Mouse (Mus musculus) erythroblast, embryonic 14.5 days (primary cell): ENCODE measurements around the gene Ramp3.

Experiments used
- GATA1 ChIP-seq: IDR thresholded peaks from 2 replicates; pipeline ENCODE4 v1.6.1; 2012; ENCODE audit warnings: low read length, inconsistent platforms, mixed read lengths
- TAL1 ChIP-seq: IDR thresholded peaks from 3 replicates; pipeline ENCODE4 v1.6.1; 2012; ENCODE audit warnings: low read length, inconsistent platforms, mixed read lengths

- TF ChIP-seq TAL1, result no peak
- no peak for TF ChIP-seq GATA1
These were observed 21.5 kb downstream of the Ramp3 start for GRCm38 (mm10) chr11:6679694-6680396.
